Mouse (Mus musculus) G1E-ER4 (cell line): ENCODE results near the gene St8sia1. TPM values are rescaled to one million over a fixed set of nuclear protein-coding genes. Genes with fewer than 3 reads are reported as not detected.

ENCODE experiments used
- GATA1 ChIP-seq: IDR thresholded peaks from one replicate; pipeline ENCODE4 v1.8.0; 2012; ENCODE audit warnings: low read length, inconsistent platforms
- polyA plus RNA-seq: library from polyadenylated mRNA; stranded (reverse); fragments of >175 nt; gene quantifications from 2 replicates; pipeline ENCODE4 v1.2.3, GENCODE M21; 2012

Gene St8sia1
- polyA plus RNA-seq, 1 experiment, result not detected

DNA sequence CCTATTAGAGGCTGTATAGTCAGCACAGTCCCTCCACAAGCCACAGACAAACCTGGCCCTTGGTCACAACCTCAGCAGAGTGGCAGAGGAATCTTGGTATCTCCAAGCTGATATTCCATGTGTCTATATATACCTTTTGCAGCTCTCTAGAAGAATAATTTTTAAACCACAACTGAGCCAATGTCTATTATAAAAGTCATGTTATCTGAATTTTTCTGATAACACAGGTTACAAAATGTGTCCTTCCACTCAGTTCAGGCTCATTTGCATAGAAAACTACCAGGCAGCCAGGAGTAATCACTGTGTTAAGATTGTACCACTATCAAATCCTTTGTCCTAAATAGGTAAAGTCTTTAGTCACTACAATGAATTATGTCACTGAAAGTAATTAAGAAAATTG is 159.8 kb downstream of the St8sia1 start, which contains the start of gene Sult6b2:
Sult6b2 (minus strand) TSS at position 101 of the 400 bp plus-strand sequence.
- no peak for TF ChIP-seq GATA1

DNA sequence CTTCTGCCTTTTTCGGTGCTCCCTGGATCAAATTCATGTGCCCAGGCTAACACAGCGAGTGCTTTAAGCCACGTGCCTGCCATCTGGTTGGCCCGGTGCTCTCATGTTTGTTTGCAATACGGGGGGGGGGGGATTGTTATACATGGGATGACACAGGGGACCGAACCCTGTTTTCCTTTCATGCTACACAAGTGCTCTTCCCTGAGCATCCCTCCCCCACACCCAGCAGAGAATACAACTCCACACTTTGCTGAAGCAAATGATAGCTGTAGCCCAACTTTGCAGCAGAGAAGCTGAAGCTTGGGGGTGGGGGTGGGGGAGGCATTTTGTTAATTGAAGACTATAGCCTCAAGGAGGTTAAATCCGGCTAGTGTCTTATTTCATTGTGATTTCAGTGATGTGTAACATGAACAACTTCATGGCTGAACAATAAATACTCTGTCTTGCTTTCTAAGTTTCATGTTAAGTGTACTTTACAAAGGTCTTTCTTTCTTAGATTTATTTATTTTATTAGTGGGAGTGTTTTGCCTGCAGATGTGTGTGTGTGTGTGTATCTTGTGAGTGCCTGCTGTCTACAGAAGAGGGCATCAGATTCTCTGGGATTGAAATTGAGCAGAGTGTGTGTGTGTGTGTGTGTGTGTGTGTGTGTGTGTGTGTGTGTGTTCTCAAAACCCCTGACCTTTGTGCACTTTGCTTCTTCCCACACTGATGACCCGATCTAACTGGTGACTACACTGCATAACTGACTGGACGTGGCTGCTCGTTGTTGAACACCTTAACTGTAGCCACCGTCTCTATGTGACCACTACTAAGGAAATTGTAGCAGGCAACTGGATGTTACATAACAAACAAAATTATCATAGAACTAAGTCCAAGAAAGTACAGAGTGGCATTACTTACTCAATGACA is 161.4 kb downstream of the St8sia1 start:
- no peak for TF ChIP-seq GATA1

DNA sequence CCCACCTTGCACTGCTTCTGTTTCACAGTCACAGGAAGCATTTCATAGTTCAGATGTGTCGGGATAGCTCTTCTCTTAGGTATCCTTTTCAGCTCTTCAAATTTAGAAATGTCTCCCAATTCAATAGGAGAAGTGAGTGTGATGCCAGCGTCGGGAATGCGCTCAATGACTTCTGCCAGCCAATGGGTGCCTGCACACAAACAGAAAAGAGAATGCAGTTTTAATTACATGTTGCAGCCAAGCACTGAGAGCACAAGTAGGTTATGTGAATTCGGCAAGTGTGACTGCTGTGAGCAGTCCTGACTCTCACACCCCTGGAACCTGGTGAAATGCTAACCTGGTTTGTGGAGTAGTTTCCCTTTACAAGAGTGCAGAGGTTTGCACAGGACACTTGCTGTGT is 162.6 kb downstream of the St8sia1 start:
- TF ChIP-seq GATA1, result no peak

DNA sequence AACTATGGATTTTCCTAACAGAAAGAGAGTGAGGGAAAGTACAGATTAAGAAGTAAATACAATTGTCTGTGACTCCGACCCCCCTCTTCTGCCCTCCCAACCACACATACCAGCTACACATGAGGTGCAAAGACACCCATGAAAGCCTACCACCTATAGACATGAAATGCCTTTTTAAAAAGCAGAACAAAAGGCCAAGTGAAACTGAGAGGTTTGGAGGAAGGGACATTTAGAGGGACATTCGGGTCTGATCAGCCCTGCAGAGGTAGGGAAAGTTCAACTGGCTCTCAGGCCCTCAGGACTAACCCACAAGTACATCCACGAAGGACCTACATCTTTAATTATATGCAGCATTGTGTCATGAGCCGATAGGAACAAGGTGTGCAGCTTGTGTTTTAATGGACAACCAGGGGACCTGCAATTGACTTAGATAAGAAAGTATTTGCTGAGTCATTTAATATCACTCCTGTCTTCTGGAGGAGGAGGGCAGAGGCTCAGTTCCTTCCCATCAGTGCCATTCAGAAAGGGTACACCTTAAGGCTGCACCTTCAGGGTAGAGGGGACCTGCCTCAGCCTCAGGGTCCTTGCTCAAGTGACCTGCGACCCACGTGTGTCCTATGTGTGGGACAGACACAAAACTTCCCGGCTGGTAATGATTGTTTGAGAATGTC is 164.4 kb downstream of the St8sia1 start:
- no peak for TF ChIP-seq GATA1

DNA sequence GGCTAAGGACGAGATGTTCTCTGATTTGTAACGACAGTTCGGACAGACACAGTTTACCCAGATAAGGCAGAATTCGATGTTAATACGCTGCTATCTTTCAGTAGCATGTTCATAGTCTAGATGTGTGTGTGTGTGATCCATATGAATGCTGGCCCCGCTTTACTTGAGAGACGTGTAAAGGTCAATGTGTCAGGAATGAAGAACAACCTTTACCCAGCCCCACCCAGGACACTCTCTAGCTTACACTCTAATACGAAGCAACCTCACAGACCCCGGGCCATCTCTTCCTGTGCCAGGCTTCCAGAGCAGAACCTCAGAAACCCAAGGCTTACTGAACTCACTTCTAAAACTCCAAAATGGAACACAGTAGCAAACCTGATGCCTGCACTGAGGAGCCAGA is 165.4 kb downstream of the St8sia1 start:
- TF ChIP-seq GATA1, result no peak

DNA sequence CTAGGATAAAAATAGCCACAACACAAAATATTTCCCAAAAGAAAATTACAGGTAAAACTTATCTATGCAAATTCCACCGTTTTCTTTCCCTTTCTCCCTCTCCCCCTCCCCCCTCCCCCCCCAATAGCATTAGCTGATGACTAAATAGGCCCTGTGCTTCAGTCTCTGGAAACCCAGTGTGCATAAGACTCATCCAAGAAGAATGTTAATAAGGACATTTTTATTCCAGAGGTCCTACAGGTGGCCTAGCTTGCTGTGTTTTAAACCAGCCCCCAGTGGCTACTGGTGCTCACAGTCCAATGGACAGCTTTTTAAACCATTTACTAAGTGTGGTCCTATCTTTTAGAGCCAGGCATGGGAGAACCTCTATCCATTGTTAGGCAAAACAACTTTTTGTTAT is 166.3 kb downstream of the St8sia1 start:
- TF ChIP-seq GATA1, result no peak

DNA sequence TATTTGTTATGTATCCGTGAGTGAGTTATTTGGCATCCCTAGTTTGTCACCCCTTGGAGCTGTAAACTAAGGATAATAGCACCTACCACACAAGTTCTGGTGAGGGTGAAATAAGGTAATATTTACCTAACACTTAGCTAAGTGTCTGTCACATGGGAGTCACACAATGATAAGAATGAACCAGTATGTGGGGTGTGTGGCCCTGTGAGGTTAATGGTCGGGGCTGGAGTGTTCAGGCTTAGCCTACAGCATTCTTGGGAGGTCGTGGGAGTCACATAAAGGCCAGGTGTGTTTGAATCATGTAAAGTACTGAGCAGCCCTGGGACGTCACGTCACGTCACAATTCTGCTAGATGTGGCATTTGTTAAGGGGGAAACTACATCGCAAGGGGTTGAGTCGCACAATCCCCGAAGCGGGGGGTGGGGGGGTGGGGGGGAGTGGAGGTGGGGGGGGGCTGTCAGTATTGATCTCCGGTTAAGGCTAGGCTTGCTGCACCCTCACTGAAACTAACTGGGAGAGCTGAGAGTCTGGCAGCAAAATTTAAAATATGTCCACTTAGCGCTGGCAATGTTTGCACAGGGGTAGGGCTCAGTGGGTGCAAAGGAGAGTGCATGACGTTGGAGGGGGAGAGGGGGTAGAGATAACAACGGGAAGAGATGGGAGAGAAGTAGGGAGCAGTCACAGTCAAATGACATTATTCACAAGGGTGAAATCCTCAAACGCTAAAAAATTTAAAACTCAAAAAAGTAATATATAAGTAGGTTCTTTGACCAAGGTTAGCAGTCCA is 168.4 kb downstream of the St8sia1 start:
- no peak for TF ChIP-seq GATA1

DNA sequence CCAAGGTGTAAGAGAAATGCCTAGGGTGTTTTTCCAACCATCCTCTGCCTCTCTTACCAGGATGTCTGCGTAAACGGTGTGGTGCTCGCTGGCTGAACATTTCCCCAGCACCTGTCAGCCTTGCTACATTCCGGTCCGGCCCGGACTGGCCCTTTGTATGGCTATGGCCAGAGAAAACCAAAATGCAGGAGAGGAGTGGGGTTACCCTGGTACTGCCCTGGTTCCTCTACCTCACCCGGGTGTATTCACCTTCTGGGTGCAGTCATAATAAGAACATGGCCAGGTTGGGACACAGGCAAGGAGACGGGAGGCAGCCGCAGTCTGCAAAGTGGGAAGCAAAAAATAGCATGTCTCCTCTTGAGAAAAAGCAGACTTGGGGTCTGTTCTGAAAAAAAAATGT is 169.2 kb downstream of the St8sia1 start:
- no peak for TF ChIP-seq GATA1

DNA sequence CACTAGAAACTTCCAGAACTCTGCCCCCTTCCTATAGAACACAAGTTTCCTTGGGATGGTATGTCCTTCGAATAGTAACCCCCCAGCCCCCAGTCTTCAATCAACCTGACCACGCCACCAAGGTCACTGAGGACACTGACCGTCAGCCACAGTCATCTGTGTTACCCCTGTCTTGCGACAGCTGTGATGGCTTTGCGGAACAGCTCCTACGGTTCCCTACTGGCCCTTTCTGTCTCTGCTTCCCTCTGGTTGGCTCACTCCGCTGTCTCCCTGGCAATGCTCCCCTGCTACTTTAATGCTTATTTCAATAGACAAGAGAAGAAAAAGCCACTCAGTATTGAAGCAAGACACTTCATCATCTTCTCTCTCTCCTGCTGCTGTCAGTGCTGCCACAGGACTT is 170.8 kb downstream of the St8sia1 start:
- no peak for TF ChIP-seq GATA1

DNA sequence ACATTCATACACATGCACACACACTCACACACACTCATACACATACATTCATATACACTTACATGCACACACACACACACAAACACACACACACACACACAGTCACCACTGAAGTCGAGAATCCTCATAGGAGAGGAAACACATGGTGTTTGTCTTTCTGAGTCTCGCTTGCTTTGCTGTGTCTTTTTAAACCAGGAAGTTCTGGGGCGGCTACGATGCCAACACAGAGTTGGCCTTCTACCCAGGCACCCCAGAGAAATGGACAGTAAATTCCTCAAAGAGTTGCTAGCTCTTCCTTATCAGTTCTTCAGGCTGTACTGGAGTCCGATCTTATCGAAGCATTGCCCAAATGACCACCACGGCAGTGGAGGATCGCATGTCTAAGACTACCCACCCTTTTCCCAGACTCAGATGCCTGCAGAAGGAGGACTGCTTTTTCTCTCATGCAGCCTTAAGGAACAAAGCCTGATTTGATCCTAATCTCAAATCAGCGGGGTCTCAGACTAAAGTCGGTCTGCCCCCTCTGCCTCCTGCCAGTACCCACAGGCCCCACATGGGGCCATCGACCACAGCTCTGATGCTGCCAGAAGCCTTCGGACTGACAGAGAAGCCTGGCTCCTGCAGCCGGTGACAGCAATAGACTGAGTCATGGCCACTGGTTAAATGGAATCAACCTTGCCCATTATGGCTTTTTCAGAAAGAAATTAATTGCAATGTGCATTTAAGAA is 171.8 kb downstream of the St8sia1 start:
- TF ChIP-seq GATA1, result no peak

DNA sequence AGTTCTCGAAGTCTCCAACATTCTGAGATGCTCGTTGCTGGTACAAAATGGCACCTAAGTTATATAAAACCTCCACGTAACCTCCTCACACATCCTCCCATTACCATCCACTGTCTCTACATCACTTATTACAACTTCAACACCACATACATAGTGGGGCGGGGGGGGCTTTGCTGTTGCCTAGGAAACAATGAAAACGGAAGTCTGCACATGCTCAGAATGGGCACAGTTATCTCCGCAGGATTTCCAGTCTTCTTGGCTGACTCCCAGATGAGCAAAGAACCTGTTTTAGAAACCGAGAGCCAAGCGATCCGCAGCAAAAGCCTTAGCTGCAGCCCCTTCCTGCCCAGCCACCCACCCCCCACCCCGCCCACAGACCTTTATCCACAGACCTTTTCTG is 174.5 kb downstream of the St8sia1 start:
- no peak for TF ChIP-seq GATA1

DNA sequence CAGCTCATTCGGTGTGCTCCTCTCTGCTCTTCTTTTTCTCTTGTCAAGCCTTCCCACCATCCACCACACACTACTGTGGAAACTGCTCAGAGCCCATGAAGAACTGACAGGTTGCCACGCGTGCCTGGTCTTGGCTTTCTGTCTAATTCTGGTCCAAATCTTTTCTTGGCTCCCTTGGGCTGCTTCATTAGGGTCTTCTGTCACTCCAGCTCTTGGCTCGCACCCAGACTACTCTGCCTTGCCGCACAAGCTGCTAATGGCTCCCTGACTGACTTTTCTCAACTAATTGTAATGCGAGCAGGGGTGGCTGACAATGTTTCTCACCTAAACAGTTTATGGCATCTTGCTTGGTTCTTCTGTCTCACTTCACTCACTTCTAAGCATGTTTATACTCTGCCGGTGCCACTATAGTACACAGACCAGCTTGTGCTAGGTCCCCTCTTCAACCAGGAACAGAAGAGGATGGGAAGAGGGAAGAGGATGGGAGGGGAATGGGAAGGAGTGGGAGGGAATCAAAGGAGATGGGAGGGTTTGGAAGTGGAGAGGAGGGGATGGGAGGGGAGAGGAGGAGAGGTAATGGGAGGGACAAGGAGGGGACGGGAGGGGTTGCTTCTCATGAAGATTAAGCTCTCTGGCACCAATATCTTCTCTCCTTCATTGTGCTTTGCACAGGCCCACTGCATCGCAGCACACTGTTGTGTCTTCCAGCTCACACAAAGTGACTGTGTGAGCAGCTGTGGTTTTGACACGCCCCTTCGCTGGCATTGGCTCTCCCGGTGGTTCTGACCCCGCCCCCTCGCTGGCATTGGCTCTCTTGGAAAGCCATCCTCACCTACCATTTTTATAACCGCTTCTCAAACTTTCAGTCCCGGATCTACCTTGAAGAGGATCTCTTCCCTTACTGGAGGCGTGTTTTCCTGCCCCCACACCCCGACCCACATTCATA is 175.9 kb downstream of the St8sia1 start:
- no peak for TF ChIP-seq GATA1

DNA sequence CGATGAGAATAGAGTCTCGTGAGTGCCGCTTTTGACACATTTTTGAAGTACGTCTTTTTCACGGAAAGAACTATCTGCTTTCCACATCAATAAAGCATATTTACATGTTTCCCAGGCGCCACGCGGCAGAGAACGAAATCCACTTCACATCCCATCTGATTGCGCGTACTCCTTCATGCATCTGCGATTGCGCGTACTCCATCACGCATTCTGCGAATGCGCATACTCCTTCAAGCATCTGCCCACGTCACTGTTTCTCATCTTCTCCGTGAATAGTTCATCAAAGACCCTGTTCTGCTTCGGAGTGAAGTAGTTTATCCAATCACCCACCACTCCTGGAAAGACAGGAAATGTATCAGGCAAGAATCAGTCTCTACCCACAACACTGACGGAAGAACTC is 178.1 kb downstream of the St8sia1 start:
- TF ChIP-seq GATA1, result no peak

DNA sequence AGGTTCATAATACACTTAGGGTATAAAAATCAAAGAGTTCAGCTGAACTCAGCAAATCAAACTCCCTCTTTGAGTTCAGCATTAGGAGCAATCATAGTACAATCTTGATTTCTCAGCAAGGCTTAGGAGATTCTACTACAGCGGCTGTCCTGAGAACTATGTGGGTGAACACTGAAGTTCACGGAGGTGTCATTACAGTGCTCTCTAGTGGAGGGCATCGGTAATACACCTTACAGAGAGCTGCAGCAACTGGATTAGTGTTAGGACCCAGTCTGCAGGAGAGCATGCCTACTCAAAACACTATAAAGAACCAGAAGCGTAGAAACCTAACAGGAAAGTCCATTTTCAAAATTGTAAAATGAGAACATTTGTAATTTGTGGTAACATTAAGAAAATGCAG is 178.9 kb downstream of the St8sia1 start:
- TF ChIP-seq GATA1, result no peak
